Mouse (Mus musculus): Measurements from ENCODE around the gene Ncbp1. TPM values are rescaled to one million over a fixed set of nuclear protein-coding genes. Genes with fewer than 3 reads are reported as not detected.

Gene Ncbp1
- polyA plus RNA-seq, 1 experiment from 2014 or later, result 74.6 TPM

DNA sequence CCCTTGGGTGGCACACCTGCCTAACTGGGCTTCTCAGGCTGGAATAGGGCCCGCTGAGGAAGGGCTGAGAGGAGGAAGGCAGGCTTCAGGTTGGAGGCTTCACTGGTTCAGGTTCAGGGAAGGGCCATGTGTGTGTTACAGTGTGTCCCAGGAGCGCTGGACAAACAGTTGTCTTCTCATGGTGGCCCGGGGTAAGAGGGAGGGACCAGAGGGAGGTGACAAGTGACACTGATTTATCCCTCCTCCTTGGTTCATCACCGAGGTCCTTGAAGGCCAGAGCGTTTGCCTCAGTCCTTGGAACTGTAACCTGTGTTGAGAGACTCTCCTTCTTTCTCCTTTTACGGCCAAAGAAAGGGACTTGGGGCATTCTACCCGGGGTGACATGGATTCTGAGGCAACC is 37.9 kb upstream of the Ncbp1 start:
- Histone ChIP-seq H3K9me3 (ENCODE audit: control insufficient read depth, low read length) (no peaks in the 10 kb centered on the region), H3K4me3 (ENCODE audit: low read depth, low read length) (no peak overlapping the region), H3K9ac (replicated peaks; ENCODE audit: low read depth, low read length) (no peak overlapping the region), H3K27me3 (ENCODE audit: control insufficient read depth, insufficient read depth, low read length) (no peaks in the 10 kb centered on the region), H3K4me1 (ENCODE audit: control insufficient read depth, insufficient read depth, low read length) (no peaks in the 10 kb centered on the region), H3K36me3 (ENCODE audit: control insufficient read depth, insufficient read depth, low read length) (no peaks in the 10 kb centered on the region), H3K27ac (ENCODE audit: low read depth, low read length) (no peak overlapping the region), H3K4me2 (ENCODE audit: low read depth, low read length) (no peak overlapping the region)
- ATAC-seq (ENCODE audit: low read depth), result no peak
- 56% methylated on average over 7 of the region's 7 CpGs for WGBS

DNA sequence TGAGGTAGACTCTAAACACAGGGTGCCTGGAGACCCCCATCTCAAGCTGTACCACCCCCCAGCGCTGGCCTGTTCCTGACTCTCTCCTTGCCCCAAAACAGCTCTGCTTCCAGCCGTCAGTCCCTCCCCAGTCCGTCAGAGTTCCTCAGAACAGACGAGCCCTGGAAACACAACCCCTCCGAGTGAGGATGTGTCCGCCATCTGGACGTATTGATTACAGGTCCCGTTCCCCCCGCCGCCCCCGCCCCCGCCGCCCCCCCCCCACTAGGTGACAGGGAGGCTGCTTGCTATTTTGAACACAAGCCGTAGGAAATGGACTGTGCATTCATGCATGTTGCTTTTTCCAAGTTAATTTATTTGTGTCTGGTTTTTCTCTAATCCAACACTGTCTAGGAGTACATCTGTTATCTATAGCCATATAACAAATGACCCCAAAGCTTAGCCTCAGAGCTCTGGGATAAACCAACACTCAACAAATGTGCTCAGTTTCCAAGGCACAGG is 37.2 kb upstream of the Ncbp1 start:
- no peak overlapping the region for H3K9ac ChIP-seq (replicated peaks; ENCODE audit: low read depth, low read length)
- H3K4me1 ChIP-seq (ENCODE audit: control insufficient read depth, insufficient read depth, low read length), result no peaks in the 10 kb centered on the region
- no peaks in the 10 kb centered on the region for H3K36me3 ChIP-seq (ENCODE audit: control insufficient read depth, insufficient read depth, low read length)
- H3K9me3 ChIP-seq (ENCODE audit: control insufficient read depth, low read length), result no peaks in the 10 kb centered on the region
- no peak for ATAC-seq (ENCODE audit: low read depth)
- H3K4me2 ChIP-seq (ENCODE audit: low read depth, low read length), result no peak overlapping the region
- H3K4me3 ChIP-seq (ENCODE audit: low read depth, low read length), result no peak overlapping the region
- H3K27me3 ChIP-seq (ENCODE audit: control insufficient read depth, insufficient read depth, low read length), result no peaks in the 10 kb centered on the region
- 28% methylated on average over 14 of the region's 14 CpGs for WGBS
- no peak overlapping the region for H3K27ac ChIP-seq (ENCODE audit: low read depth, low read length)

DNA sequence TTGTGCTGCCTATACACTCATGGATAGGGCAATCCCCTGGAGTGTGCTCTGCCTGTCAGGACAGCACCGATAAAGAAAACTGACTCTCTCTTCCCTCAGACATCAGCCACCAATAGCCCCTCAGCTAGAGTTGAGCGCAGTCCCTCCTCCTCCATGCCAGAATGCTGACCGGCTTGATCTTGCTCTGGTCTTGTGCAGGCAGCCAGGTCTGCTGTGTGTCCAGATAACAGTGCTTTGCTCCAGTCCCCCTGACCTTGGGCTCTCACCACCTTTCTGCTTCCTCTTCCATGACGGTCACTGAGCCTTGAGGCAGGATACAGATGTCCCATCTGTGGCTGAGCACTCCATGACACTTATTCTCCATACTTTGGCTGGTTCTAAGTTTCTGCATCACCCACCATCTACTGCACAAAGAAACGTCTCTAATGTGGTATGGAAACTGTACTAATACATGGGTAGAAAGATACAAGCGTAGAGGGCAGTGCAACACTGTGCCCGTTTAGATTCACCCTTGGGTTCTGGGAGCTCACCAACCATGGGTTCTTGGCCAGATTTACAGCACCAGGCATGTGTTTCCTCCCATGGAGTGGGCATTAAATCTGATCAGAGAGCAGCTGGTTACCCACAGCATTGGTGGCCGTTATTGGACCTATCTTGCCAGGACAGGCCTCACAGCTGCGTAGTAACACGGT is 36.2 kb upstream of the Ncbp1 start:
- no peak overlapping the region for H3K9ac ChIP-seq (replicated peaks; ENCODE audit: low read depth, low read length)
- H3K27me3 ChIP-seq (ENCODE audit: control insufficient read depth, insufficient read depth, low read length), result no peaks in the 10 kb centered on the region
- WGBS, result 85% methylated on average over 10 of the region's 10 CpGs

DNA sequence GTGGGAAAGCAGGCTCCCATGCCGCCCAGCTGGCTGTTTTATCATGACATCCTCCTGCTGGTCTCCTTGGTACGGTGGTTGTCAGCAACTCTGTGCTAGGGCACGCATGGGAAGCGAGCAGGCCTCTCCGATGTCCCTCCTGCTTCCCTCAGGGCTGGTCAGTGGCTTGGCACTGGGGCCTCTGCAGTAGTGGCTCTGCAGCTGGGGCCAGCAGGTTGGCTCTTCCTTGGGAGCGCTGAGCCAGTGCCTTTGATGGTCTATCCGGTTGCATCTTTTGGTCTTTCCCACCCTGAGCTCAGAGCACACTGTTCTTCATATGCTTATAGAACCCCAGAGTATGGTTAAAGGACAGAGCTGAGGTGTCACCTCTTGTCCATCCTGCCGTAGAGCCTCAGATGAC is 28.3 kb upstream of the Ncbp1 start:
- no peak overlapping the region for H3K9ac ChIP-seq (replicated peaks; ENCODE audit: low read depth, low read length)
- peaks cover 9% of the 10 kb centered on the region for H3K36me3 ChIP-seq (ENCODE audit: control insufficient read depth, insufficient read depth, low read length)
- no peak for ATAC-seq (ENCODE audit: low read depth)
- H3K4me2 ChIP-seq (ENCODE audit: low read depth, low read length), result no peak overlapping the region
- no peak overlapping the region for H3K4me3 ChIP-seq (ENCODE audit: low read depth, low read length)
- H3K27me3 ChIP-seq (ENCODE audit: control insufficient read depth, insufficient read depth, low read length), result no peaks in the 10 kb centered on the region
- H3K4me1 ChIP-seq (ENCODE audit: control insufficient read depth, insufficient read depth, low read length), result no peaks in the 10 kb centered on the region
- H3K9me3 ChIP-seq (ENCODE audit: control insufficient read depth, low read length), result no peaks in the 10 kb centered on the region
- 93% methylated on average over 8 of the region's 8 CpGs for WGBS
- H3K27ac ChIP-seq (ENCODE audit: low read depth, low read length), result no peak overlapping the region

More for the DNA sequence above, 36.2 kb upstream of the Ncbp1 start:
- H3K27ac ChIP-seq (ENCODE audit: low read depth, low read length), result no peak overlapping the region
- H3K4me1 ChIP-seq (ENCODE audit: control insufficient read depth, insufficient read depth, low read length), result no peaks in the 10 kb centered on the region
- ATAC-seq (ENCODE audit: low read depth), result no peak
- no peak overlapping the region for H3K4me2 ChIP-seq (ENCODE audit: low read depth, low read length)
- H3K9me3 ChIP-seq (ENCODE audit: control insufficient read depth, low read length), result no peaks in the 10 kb centered on the region
- no peaks in the 10 kb centered on the region for H3K36me3 ChIP-seq (ENCODE audit: control insufficient read depth, insufficient read depth, low read length)
- H3K4me3 ChIP-seq (ENCODE audit: low read depth, low read length), result no peak overlapping the region

DNA sequence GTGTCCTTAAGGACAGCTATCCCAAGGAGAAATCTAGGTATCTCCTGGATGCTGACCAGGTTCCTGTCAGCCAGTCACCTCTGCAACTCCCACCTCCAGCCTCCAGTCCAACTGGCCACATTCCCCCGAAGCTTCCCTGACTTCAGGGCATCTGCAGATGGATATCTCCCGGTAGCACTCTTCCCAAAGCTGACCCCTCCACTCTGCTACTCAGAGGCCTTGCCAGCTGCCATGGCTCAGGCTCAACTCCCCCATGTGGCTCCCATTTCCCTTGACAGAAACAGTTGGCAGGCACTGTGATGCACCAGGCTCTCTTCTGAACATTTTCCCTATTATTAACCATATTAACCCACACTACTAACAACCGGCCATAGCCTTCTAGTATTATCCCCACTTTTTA is 27.1 kb upstream of the Ncbp1 start:
- no peak for ATAC-seq (ENCODE audit: low read depth)
- Histone ChIP-seq H3K9ac (replicated peaks; ENCODE audit: low read depth, low read length) (no peak overlapping the region), H3K4me3 (ENCODE audit: low read depth, low read length) (no peak overlapping the region), H3K4me2 (ENCODE audit: low read depth, low read length) (no peak overlapping the region), H3K27me3 (ENCODE audit: control insufficient read depth, insufficient read depth, low read length) (no peaks in the 10 kb centered on the region), H3K36me3 (ENCODE audit: control insufficient read depth, insufficient read depth, low read length) (peaks cover 18% of the 10 kb centered on the region), H3K4me1 (ENCODE audit: control insufficient read depth, insufficient read depth, low read length) (no peaks in the 10 kb centered on the region), H3K9me3 (ENCODE audit: control insufficient read depth, low read length) (no peaks in the 10 kb centered on the region), H3K27ac (ENCODE audit: low read depth, low read length) (no peak overlapping the region)
- WGBS, result 79% methylated on average over 3 of the region's 3 CpGs

DNA sequence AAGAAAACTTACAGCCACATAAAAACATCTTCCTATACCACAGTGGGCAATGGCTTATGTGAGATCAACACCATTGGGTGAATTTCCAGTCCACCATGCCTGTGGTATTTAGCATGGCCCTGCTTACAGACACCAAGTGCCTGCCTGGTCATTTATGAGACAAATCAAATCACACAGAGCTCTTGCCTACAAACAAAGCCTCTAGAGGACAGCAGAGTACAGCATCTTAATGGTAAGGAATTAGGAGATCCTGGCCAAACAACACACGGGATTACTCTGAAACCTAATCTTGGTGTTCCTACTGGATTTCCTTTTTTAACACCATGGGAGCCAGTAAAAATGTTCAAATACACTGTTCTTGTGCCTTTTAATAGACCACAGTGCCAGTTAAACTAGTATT is 23.1 kb upstream of the Ncbp1 start:
- Histone ChIP-seq H3K27me3 (ENCODE audit: control insufficient read depth, insufficient read depth, low read length) (no peaks in the 10 kb centered on the region), H3K9me3 (ENCODE audit: control insufficient read depth, low read length) (no peaks in the 10 kb centered on the region), H3K4me2 (ENCODE audit: low read depth, low read length) (no peak overlapping the region), H3K4me1 (ENCODE audit: control insufficient read depth, insufficient read depth, low read length) (no peaks in the 10 kb centered on the region), H3K27ac (ENCODE audit: low read depth, low read length) (no peak overlapping the region), H3K4me3 (ENCODE audit: low read depth, low read length) (no peak overlapping the region), H3K36me3 (ENCODE audit: control insufficient read depth, insufficient read depth, low read length) (peaks cover 50% of the 10 kb centered on the region), H3K9ac (replicated peaks; ENCODE audit: low read depth, low read length) (no peak overlapping the region)
- 83% methylated on average over 1 of the region's 1 CpGs for WGBS
- ATAC-seq (ENCODE audit: low read depth), result no peak

DNA sequence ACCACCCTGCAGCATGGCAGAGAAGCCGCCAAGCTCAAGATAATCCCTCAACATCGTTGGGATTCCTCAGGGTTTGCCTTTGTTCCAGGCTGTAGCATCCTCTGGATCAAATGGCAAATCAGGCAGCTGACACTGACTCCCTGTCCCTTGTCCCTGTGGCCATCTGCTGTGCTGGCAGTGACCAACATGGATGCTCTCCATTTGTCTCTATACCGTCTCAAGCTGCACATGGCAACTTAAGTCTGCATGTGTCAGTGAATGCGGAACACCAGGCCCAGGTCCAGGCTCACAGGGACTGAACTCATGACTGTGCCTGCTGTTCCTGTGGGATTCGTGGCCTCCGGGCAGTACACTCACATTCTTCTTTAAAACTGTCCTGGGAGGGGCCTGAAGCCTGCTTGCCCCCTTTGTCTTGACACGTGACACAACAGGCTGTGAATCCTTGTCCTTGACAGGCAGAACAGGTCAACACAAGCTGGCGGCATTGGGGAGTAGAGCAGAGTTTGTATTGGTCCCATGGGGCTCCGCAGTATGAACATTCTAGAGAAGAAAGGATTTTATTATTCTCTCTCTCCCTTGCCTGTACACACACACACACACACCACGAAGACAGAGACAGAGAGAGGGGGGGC is 21.8 kb upstream of the Ncbp1 start:
- peak; percentile 38 for ATAC-seq (ENCODE audit: low read depth)

DNA sequence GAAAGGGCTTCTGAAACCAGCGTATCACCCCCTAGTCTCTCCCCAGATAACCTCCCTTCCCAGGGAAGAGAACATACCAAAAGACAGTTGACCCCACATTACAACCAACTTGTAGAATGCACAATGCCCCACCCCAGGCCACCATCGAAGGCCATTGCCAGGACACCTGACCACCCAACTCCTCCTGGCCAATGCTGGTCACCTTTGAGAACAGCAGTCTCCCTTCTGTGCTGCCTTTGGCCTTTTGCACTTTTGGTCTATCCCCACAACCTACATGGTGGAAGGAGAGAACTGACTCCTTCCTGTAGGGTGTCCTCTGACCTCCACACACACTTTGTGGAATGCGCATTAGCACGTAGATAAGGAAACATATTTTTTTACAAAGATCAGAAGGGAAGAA is 20.9 kb upstream of the Ncbp1 start:
- no peaks in the 10 kb centered on the region for H3K4me1 ChIP-seq (ENCODE audit: control insufficient read depth, insufficient read depth, low read length)
- H3K27ac ChIP-seq (ENCODE audit: low read depth, low read length), result no peak overlapping the region
- H3K9me3 ChIP-seq (ENCODE audit: control insufficient read depth, low read length), result no peaks in the 10 kb centered on the region
- H3K4me3 ChIP-seq (ENCODE audit: low read depth, low read length), result no peak overlapping the region
- ATAC-seq (ENCODE audit: low read depth), result no peak
- WGBS, result 96% methylated on average over 4 of the region's 4 CpGs
- H3K36me3 ChIP-seq (ENCODE audit: control insufficient read depth, insufficient read depth, low read length), result peaks cover 59% of the 10 kb centered on the region
- H3K9ac ChIP-seq (replicated peaks; ENCODE audit: low read depth, low read length), result no peak overlapping the region
- H3K4me2 ChIP-seq (ENCODE audit: low read depth, low read length), result no peak overlapping the region
- no peaks in the 10 kb centered on the region for H3K27me3 ChIP-seq (ENCODE audit: control insufficient read depth, insufficient read depth, low read length)

More for the DNA sequence above, 21.8 kb upstream of the Ncbp1 start:
- Histone ChIP-seq H3K27me3 (ENCODE audit: control insufficient read depth, insufficient read depth, low read length) (no peaks in the 10 kb centered on the region), H3K36me3 (ENCODE audit: control insufficient read depth, insufficient read depth, low read length) (peaks cover 51% of the 10 kb centered on the region), H3K27ac (ENCODE audit: low read depth, low read length) (no peak overlapping the region), H3K9me3 (ENCODE audit: control insufficient read depth, low read length) (no peaks in the 10 kb centered on the region), H3K4me2 (ENCODE audit: low read depth, low read length) (no peak overlapping the region), H3K4me3 (ENCODE audit: low read depth, low read length) (no peak overlapping the region), H3K4me1 (ENCODE audit: control insufficient read depth, insufficient read depth, low read length) (no peaks in the 10 kb centered on the region), H3K9ac (replicated peaks; ENCODE audit: low read depth, low read length) (no peak overlapping the region)
- WGBS, result 52% methylated on average over 10 of the region's 10 CpGs

DNA sequence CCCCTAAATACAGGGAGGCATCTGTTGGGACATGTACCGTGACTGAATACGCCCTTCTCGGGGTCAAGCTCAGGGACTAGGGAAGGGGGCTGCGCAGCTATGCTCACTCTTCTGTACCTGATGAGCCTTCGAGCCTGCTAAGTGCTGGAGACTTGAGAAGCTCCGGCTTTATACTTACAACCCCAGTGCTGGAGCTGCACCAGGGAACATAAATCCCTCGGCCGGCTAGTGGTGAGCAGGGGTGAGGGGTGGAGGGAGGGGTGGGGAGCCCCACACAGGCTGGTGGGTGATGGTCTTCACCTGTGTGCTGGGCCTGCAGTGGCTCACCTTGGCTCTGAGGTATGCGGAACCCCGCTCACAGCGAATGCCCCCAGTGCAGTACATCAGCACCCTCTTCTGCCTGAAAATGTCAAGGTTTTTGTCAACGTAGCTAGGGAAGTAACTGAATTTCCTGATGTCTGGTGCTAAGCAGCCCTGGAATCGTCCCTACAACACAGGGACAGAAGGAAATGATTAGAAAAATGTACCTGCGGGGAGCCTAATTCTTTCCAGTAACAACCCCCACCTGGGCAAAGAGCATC is 18.8 kb upstream of the Ncbp1 start:
- ATAC-seq (ENCODE audit: low read depth), result no peak
- Histone ChIP-seq H3K9ac (replicated peaks; ENCODE audit: low read depth, low read length) (no peak overlapping the region), H3K27me3 (ENCODE audit: control insufficient read depth, insufficient read depth, low read length) (no peaks in the 10 kb centered on the region), H3K4me2 (ENCODE audit: low read depth, low read length) (no peak overlapping the region), H3K9me3 (ENCODE audit: control insufficient read depth, low read length) (no peaks in the 10 kb centered on the region), H3K4me3 (ENCODE audit: low read depth, low read length) (no peak overlapping the region), H3K36me3 (ENCODE audit: control insufficient read depth, insufficient read depth, low read length) (peaks cover 60% of the 10 kb centered on the region), H3K27ac (ENCODE audit: low read depth, low read length) (no peak overlapping the region), H3K4me1 (ENCODE audit: control insufficient read depth, insufficient read depth, low read length) (no peaks in the 10 kb centered on the region)
- 94% methylated on average over 14 of the region's 14 CpGs for WGBS

All from neural tube, embryonic 14.5 days (tissue).